ENCODE assay signal across 13 mouse cellular contexts in genomic region chr11:31001169-31001908, GRCm38 (mm10). TPM values are rescaled to one million over a fixed set of nuclear protein-coding genes. Genes with fewer than 3 reads are reported as not detected.
DNase-seq lines count a peak whose midpoint lies in the region; ATAC-seq lines count a peak whose summit lies in the region.
"Had no signal": no experiment of that assay in that cellular context is flagged by ENCODE, and none has a peak within 500 bp of the region (broad histone marks: within the 10 kb centered on the region; RNA-seq: fewer than 3 reads in every experiment).

No protein-coding gene starts in this region.

- no peaks in the 10 kb centered on the region for H3K9me3 ChIP-seq in kidney, embryonic 16.5 days (ENCODE audit: low read length)
- no peaks in the 10 kb centered on the region for H3K9me3 ChIP-seq in intestine, embryonic 16.5 days (ENCODE audit: control insufficient read depth, low read length)
- H3K9me3 ChIP-seq in forebrain, embryonic 12.5 days: no peaks in the 10 kb centered on the region
- H3K9me3 ChIP-seq: embryonic facial prominence, embryonic 12.5 days had no signal

- H3K9ac ChIP-seq in kidney, embryonic 16.5 days (replicated peaks; ENCODE audit: low read length): no peak overlapping the region
- no peak overlapping the region for H3K9ac ChIP-seq in intestine, embryonic 16.5 days (ENCODE audit: low read depth, low read length)
- no peak overlapping the region for H3K9ac ChIP-seq in forebrain, embryonic 12.5 days
- H3K9ac ChIP-seq: embryonic facial prominence, embryonic 12.5 days; forebrain, postnatal 0 days had no signal

- H3K36me3 ChIP-seq in kidney, embryonic 16.5 days (ENCODE audit: insufficient read depth, low read length): 0 out of 2 replicates have a peak, but pooled peaks cover 3% of the 10 kb centered on the region
- no peaks in the 10 kb centered on the region for H3K36me3 ChIP-seq in intestine, embryonic 16.5 days (ENCODE audit: control insufficient read depth, insufficient read depth, low read length)
- H3K36me3 ChIP-seq in forebrain, embryonic 12.5 days (replicated peaks): 0 out of 2 replicates have a peak, but pooled peaks cover 2% of the 10 kb centered on the region

- DNase-seq in kidney, postnatal 14 days: no peak
- peak; percentile 89 for DNase-seq in c-Kit-negative CD71-positive TER-119-positive erythroid progenitor cells, embryonic 14.5 days (ENCODE audit: low read depth, low spot score)
- no peak for DNase-seq in cerebellum, adult 9-10 months
- DNase-seq: cerebellum, adult 9-11 months; forebrain, postnatal 0 days; heart, adult 11 months; heart, postnatal 4 days had no signal

- peak; percentile 65; the same call in 1 of the 2 replicates for ATAC-seq in kidney, embryonic 16.5 days (ENCODE audit: low FRiP score, low TSS enrichment)
- peak; percentile 93 for ATAC-seq in intestine, embryonic 16.5 days
- peak; percentile 78 for ATAC-seq in megakaryocyte-erythroid progenitor cell, adult 5-6 weeks (replicated peaks; ENCODE audit: low FRiP score, low TSS enrichment, poor library complexity, severe bottlenecking)
- ATAC-seq in forebrain, embryonic 12.5 days (ENCODE audit: low FRiP score): no peak
- ATAC-seq: forebrain, postnatal 0 days had no signal

- WGBS in kidney, embryonic 16.5 days: 79% methylated on average over 4 of the region's 4 CpGs
- 79% methylated on average over 4 of the region's 4 CpGs for WGBS in intestine, embryonic 16.5 days
- 92% methylated on average over 4 of the region's 4 CpGs for WGBS in forebrain, embryonic 12.5 days

- H3K4me1 ChIP-seq in kidney, embryonic 16.5 days (ENCODE audit: insufficient read depth, low read length): no peaks in the 10 kb centered on the region
- no peaks in the 10 kb centered on the region for H3K4me1 ChIP-seq in intestine, embryonic 16.5 days (ENCODE audit: control insufficient read depth, insufficient read depth, low read length)
- H3K4me1 ChIP-seq in forebrain, embryonic 12.5 days: no peaks in the 10 kb centered on the region
- H3K4me1 ChIP-seq: embryonic facial prominence, embryonic 12.5 days had no signal

- H3K27ac ChIP-seq in kidney, embryonic 16.5 days (ENCODE audit: low read length): no peak overlapping the region
- H3K27ac ChIP-seq in intestine, embryonic 16.5 days (ENCODE audit: low read length): no peak overlapping the region
- no peak overlapping the region for H3K27ac ChIP-seq in forebrain, embryonic 12.5 days
- H3K27ac ChIP-seq: embryonic facial prominence, embryonic 12.5 days; kidney, postnatal 0 days had no signal

- H3K27me3 ChIP-seq in kidney, embryonic 16.5 days (ENCODE audit: insufficient read depth, low read length): no peaks in the 10 kb centered on the region
- H3K27me3 ChIP-seq in intestine, embryonic 16.5 days (replicated peaks; ENCODE audit: control insufficient read depth, insufficient read depth, low read length): no peaks in the 10 kb centered on the region
- no peaks in the 10 kb centered on the region for H3K27me3 ChIP-seq in forebrain, embryonic 12.5 days
- H3K27me3 ChIP-seq: embryonic facial prominence, embryonic 12.5 days had no signal

- no peak overlapping the region for H3K4me3 ChIP-seq in kidney, embryonic 16.5 days (ENCODE audit: low read length)
- no peak overlapping the region for H3K4me3 ChIP-seq in intestine, embryonic 16.5 days (ENCODE audit: low read length)
- H3K4me3 ChIP-seq in forebrain, embryonic 12.5 days (replicated peaks): no peak overlapping the region
- H3K4me3 ChIP-seq: embryonic facial prominence, embryonic 12.5 days had no signal

- H3K4me2 ChIP-seq in kidney, embryonic 16.5 days (replicated peaks; ENCODE audit: low read depth, low read length): no peak overlapping the region
- H3K4me2 ChIP-seq in intestine, embryonic 16.5 days (ENCODE audit: low read depth, low read length): no peak overlapping the region
- H3K4me2 ChIP-seq in forebrain, embryonic 12.5 days: no peak overlapping the region
- H3K4me2 ChIP-seq: embryonic facial prominence, embryonic 12.5 days had no signal

RNA-seq across cellular contexts. Expression of gene Chac2, which starts 15.2 kb away (rescaled TPM):
- polyA plus RNA-seq in kidney, embryonic 16.5 days (2015; fragmentation: Nextera tagmentation; extraction: Ambion mirVana): 18.3 and 19.8 TPM in 2 replicates
- 17.2 and 20.2 TPM in 2 replicates for polyA plus RNA-seq in intestine, embryonic 16.5 days (2015; fragmentation: Nextera tagmentation; extraction: Ambion mirVana)
- total RNA-seq in megakaryocyte-erythroid progenitor cell, adult 5-6 weeks (2014; fragmentation: Nextera tagmentation): 12.4 and 15.8 TPM in 2 replicates
- total RNA-seq in megakaryocyte-erythroid progenitor cell, adult 5-6 weeks (2017): 42.7 and 57.7 TPM in 2 replicates
- 17.6 and 18.6 TPM in 2 replicates for polyA plus RNA-seq in forebrain, embryonic 12.5 days (2016; fragmentation: Nextera tagmentation; extraction: Ambion mirVana)

RNA-seq across cellular contexts. Expression of gene Erlec1, which starts 47.2 kb away (rescaled TPM):
- 12.8 and 12.9 TPM in 2 replicates for polyA plus RNA-seq in kidney, embryonic 16.5 days (2015; fragmentation: Nextera tagmentation; extraction: Ambion mirVana)
- polyA plus RNA-seq in intestine, embryonic 16.5 days (2015; fragmentation: Nextera tagmentation; extraction: Ambion mirVana): 8.2 and 9.4 TPM in 2 replicates
- total RNA-seq in megakaryocyte-erythroid progenitor cell, adult 5-6 weeks (2014; fragmentation: Nextera tagmentation): 13.6 and 27.0 TPM in 2 replicates
- total RNA-seq in megakaryocyte-erythroid progenitor cell, adult 5-6 weeks (2017): 15.9 and 22.5 TPM in 2 replicates
- polyA plus RNA-seq in forebrain, embryonic 12.5 days (2016; fragmentation: Nextera tagmentation; extraction: Ambion mirVana): 9.9 and 10.5 TPM in 2 replicates
